Mouse (Mus musculus): ENCODE data around the gene Per3. TPM values are rescaled to one million over a fixed set of nuclear protein-coding genes. Genes with fewer than 3 reads are reported as not detected.
A peak's percentile ranks its signal among the peaks of the same experiment; 100 is the strongest.

Per3 gene
- polyA plus RNA-seq, 1 experiment from 2014 or later: 3.6 TPM

DNA sequence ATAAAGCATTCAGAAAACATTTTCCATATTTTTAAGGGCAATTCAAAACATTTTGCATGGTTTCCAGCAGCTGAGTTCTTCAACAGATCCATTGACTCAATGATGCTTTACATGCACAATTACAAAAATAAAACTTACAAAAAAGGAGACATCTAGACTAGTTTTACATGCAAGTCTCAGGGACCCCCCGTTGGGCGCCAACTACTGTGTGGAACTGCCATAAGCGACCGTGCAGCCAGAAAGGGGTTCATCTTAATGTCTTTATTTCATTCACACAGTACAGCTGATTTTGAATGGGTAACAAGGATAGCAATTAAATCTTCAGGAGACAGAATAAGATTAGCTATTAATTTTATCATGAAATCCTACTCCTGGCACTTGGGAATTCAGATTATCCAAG lies 15.1 kb upstream of the Per3 start:
- H3K36me3 ChIP-seq: peaks cover 22% of the 10 kb centered on the region
- H3K4me3 ChIP-seq (replicated peaks): no peak overlapping the region
- 82% methylated on average over 4 of the region's 4 CpGs for WGBS
- H3K4me2 ChIP-seq: no peak overlapping the region
- H3K4me1 ChIP-seq: peaks cover 24% of the 10 kb centered on the region
- no peak for ATAC-seq (ENCODE audit: low FRiP score)
- no peak overlapping the region for H3K27ac ChIP-seq (replicated peaks)
- H3K27me3 ChIP-seq (replicated peaks): no peaks in the 10 kb centered on the region
- no peak overlapping the region for H3K9ac ChIP-seq (replicated peaks)
- H3K9me3 ChIP-seq (replicated peaks): no peaks in the 10 kb centered on the region

DNA sequence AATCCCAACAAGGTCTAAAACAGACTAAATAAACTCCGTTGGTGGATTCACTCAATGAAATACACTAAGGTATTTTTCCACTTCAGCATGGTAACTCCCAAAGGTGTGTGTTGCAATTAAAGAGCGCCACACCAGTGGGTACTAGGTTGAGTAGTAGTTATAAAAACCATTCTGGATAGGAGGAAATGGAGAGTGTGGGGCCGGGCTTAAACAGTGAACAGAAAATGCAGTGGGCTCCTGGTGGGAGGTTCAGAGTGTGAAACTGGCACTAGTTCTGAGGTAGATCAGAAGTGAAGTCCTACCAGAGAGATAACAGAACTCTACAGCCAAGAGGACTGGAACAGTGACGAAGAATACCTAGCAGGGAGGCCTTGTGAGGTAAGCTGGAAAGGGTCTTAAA lies 14.2 kb upstream of the Per3 start:
- Histone ChIP-seq H3K4me3 (replicated peaks) (peak overlapping the region; percentile 78; the same call in 1 of the 2 replicates), H3K9me3 (replicated peaks) (no peaks in the 10 kb centered on the region), H3K4me1 (peaks cover 24% of the 10 kb centered on the region), H3K27ac (replicated peaks) (peak overlapping the region; percentile 86), H3K36me3 (peaks cover 29% of the 10 kb centered on the region), H3K4me2 (peak overlapping the region; percentile 63), H3K27me3 (replicated peaks) (no peaks in the 10 kb centered on the region), H3K9ac (replicated peaks) (no peak overlapping the region)
- WGBS: 70% methylated on average over 4 of the region's 4 CpGs
- ATAC-seq (ENCODE audit: low FRiP score): no peak

DNA sequence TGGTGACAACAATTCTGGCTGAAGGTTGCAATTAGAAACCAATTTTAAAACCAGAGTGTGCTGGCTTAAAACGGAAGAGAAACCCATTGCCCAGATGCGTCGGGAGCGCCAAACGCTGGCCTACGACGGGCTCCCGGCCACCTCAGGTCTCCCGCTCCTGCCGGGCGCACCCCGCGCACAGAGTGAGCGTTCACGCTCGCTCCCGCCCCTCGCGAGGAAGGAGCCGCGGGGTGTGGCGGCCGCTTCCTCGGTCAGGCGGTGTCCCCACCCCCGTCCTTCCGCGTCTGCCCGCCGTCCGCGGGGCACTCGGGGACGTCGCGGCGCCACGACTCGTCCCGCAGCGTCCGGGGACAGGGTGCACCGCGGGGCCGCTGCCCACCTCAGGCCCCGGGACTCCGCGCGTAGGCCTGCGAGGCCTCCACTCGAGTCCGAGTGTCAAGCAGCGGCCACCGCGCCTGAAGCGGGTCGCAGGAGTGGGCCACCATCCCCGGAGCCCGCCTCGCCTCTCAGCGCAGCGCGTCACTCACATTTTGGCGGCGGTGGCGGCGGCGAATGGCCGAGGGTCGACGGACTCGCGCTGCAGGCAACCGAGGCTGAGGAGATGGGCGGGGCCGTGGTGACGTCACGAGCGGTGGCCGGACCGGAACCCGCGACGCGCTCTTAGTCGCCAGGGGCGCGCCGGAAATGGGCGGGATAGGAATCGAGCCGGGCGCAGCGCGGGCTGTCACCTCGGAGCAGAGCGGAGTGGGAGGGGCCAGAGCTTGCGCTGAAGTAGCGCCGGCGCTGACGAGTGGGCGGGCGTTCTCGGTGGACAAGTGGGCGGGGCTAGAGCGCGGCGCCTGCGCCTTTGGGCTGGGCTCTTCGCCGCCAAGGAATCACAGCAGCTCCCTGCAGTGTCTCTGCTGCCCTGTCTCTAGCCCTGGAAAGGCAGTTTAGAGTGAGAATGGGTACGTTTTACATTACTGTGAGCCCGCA lies 13.2 kb upstream of the Per3 start, which contains the start of gene Vamp3:
Gene Vamp3, minus strand, starts transcription at position 617 of the 975 bp plus-strand sequence.
- Histone ChIP-seq H3K9me3 (replicated peaks) (no peaks in the 10 kb centered on the region), H3K27me3 (replicated peaks) (no peaks in the 10 kb centered on the region), H3K9ac (replicated peaks) (peak within 1 kb of the TSS; percentile 87), H3K4me3 (replicated peaks) (peak within 1 kb of the TSS; percentile 78), H3K27ac (replicated peaks) (peak within 1 kb of the TSS; percentile 96), H3K36me3 (peaks cover 29% of the 10 kb centered on the region), H3K4me1 (peaks cover 24% of the 10 kb centered on the region), H3K4me2 (peak within 1 kb of the TSS; percentile 63)
- under 1% methylated on average over 114 of the region's 114 CpGs for WGBS
- ATAC-seq (ENCODE audit: low FRiP score): peak; percentile 99

DNA sequence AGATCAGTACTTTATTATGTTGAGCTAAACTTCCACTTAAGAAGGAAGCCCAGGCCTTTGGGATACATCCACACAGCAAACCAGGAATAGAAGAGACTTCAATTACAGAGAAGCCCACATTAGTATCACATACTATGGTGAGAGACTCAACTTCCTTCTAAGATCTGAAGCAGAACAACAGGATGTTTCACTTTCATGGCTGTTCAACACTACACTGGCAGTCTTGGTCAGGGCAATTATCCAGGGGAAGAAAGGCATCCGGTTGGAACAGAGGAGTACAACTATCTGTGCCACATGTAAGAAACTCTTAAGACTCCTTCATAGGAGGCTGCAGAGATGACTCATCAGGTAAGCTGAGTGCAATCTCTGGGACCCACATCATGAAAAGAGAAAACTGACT lies 6.7 kb upstream of the Per3 start:
- ATAC-seq (ENCODE audit: low FRiP score): no peak
- no peaks in the 10 kb centered on the region for H3K27me3 ChIP-seq (replicated peaks)
- no peak overlapping the region for H3K4me2 ChIP-seq
- H3K4me3 ChIP-seq (replicated peaks): no peak overlapping the region
- peaks cover 5% of the 10 kb centered on the region for H3K4me1 ChIP-seq
- peaks cover 79% of the 10 kb centered on the region for H3K36me3 ChIP-seq
- no peak overlapping the region for H3K27ac ChIP-seq (replicated peaks)
- H3K9me3 ChIP-seq (replicated peaks): no peaks in the 10 kb centered on the region
- H3K9ac ChIP-seq (replicated peaks): no peak overlapping the region
- 80% methylated on average over 1 of the region's 1 CpGs for WGBS

DNA sequence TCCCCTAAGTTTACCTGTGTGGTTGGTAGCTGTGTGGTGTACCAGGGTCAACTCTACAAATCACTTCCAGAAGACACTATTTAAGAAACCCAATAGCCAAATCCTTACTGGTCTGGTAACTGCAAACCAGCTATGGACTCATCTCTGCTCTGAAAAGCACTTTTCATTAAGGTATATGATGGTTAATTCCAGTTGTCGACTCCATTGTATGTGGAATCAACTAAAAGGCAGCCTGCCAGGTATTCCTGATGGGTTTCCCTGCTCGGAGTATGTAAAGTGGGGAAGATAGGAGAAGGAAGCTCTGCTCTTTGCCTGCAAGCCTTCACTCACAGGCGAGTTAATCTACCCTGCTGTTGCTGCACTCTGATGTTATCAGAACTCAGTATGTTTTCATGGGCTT lies 2.1 kb upstream of the Per3 start:
- peaks cover 11% of the 10 kb centered on the region; the same call in 1 of the 2 replicates for H3K27me3 ChIP-seq (replicated peaks)
- no peak overlapping the region for H3K4me2 ChIP-seq
- peaks cover 17% of the 10 kb centered on the region for H3K4me1 ChIP-seq
- H3K9ac ChIP-seq (replicated peaks): no peak overlapping the region
- no peak overlapping the region for H3K4me3 ChIP-seq (replicated peaks)
- WGBS: 87% methylated on average over 3 of the region's 3 CpGs
- H3K9me3 ChIP-seq (replicated peaks): no peaks in the 10 kb centered on the region
- peaks cover 48% of the 10 kb centered on the region for H3K36me3 ChIP-seq
- H3K27ac ChIP-seq (replicated peaks): no peak overlapping the region
- ATAC-seq (ENCODE audit: low FRiP score): no peak

DNA sequence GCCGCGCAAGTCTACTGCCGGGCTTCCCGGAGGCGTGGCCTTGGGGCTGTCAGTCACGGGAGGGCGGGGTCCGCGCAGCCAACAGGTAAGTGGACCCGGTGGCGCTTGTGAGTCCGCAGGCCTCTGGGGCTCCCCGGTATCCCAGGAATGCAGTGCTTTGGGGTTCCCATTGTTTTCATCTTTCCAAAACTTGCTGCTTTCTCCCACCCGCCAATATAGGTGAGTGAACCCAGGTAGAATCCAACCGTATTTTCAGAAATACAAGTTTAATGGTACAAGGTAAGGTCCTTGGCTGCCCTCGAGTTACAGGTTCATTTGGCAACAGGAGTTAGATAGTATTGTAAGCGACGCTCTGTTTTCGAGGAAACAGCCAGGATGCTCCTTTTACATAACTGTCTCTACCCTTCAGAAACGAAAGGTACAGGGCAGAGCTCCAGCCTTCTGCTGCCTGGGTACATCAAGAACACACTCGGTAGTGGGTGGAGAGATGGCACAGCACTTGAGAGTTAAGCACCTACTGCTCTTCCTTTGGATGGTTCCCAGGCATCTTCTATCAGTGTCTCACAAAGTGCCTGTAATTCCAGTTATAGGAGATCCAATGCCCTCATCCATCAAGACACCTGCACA lies 592 bp upstream of the Per3 start:
- H3K36me3 ChIP-seq: peaks cover 36% of the 10 kb centered on the region
- no peak overlapping the region; the same call in 1 of the 2 replicates for H3K27ac ChIP-seq (replicated peaks)
- H3K4me3 ChIP-seq (replicated peaks): peak overlapping the region; percentile 63
- peak overlapping the region; percentile 15 for H3K9ac ChIP-seq (replicated peaks)
- no peaks in the 10 kb centered on the region for H3K9me3 ChIP-seq (replicated peaks)
- WGBS: 5% methylated on average over 21 of the region's 21 CpGs
- ATAC-seq (ENCODE audit: low FRiP score): peak; percentile 2; the same call in 1 of the 2 replicates
- H3K4me2 ChIP-seq: peak overlapping the region; percentile 96
- H3K27me3 ChIP-seq (replicated peaks): peaks cover 11% of the 10 kb centered on the region; the same call in 1 of the 2 replicates
- peaks cover 17% of the 10 kb centered on the region for H3K4me1 ChIP-seq

DNA sequence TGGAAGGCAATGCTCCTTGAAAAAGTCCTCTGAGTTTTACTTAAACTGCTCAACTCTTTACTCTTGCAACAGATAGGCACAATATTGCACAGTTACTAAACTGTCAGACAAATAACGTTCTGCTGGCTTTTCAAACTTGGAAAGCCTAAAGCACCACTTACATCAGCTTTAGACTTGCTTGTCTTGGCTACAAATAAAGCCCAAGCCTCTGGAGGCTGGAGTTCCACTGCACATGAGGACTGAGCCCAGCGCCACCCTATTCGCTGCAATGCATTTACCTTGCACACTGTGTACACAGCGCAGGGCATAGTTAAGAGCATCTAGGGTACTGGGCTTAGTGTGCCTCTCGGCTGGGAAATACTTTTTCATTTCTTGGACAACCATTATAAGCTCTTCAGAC lies 1.2 kb downstream of the Per3 start:
- 19% methylated on average over 5 of the region's 5 CpGs for WGBS
- H3K9me3 ChIP-seq (replicated peaks): no peaks in the 10 kb centered on the region
- H3K4me2 ChIP-seq: peak overlapping the region; percentile 96
- peaks cover 11% of the 10 kb centered on the region; the same call in 1 of the 2 replicates for H3K27me3 ChIP-seq (replicated peaks)
- H3K36me3 ChIP-seq: peaks cover 18% of the 10 kb centered on the region
- peaks cover 17% of the 10 kb centered on the region for H3K4me1 ChIP-seq
- H3K27ac ChIP-seq (replicated peaks): no peak overlapping the region
- H3K4me3 ChIP-seq (replicated peaks): peak overlapping the region; percentile 63
- no peak overlapping the region for H3K9ac ChIP-seq (replicated peaks)
- no peak for ATAC-seq (ENCODE audit: low FRiP score)

DNA sequence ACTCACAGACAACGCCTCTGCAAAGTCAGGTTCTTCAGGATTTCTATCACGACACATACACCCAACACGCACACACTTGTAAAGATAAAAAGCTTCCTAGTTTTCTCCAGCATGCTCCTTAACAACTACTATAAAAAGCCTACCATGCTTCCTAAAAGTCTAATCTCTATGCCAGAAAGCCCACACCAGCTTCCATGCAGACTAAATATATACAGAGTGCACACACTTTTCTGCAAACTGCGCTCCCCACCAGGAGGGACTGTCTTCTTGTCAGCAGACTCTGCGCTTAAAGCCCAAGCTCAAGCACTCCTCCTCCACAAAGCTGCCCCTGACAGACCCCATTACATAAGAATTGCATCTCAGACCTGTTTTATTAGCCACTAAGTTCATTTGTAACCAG lies 3.0 kb downstream of the Per3 start:
- ATAC-seq (ENCODE audit: low FRiP score): no peak
- Histone ChIP-seq H3K4me2 (no peak overlapping the region), H3K9ac (replicated peaks) (no peak overlapping the region), H3K4me1 (peaks cover 17% of the 10 kb centered on the region), H3K27ac (replicated peaks) (no peak overlapping the region), H3K9me3 (replicated peaks) (no peaks in the 10 kb centered on the region), H3K36me3 (peaks cover 2% of the 10 kb centered on the region), H3K27me3 (replicated peaks) (peaks cover 11% of the 10 kb centered on the region; the same call in 1 of the 2 replicates), H3K4me3 (replicated peaks) (no peak overlapping the region)
- 72% methylated on average over 5 of the region's 5 CpGs for WGBS

DNA sequence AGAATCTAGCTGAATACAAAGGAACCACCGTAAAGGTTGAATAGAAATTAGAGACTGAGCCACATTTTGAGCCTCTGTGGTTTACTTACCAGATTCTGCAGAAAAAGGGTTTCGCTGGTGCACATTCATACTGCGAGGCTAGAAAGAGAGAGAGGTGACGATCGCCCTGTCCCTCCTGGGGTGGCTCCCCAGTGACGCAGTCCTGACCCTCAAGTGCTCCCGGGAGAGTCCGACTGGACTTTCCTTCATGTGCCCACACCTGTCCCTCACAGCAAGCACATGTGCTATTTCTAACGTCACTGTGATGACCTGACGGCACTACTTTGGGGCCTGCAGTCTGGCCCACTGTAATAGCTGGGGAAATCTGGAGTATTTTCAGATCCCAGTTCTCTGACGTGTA lies 6.7 kb downstream of the Per3 start:
- Histone ChIP-seq H3K36me3 (0 out of 2 replicates have a peak, but pooled peaks cover 4% of the 10 kb centered on the region), H3K4me1 (no peaks in the 10 kb centered on the region), H3K4me3 (replicated peaks) (no peak overlapping the region), H3K4me2 (no peak overlapping the region), H3K9ac (replicated peaks) (no peak overlapping the region), H3K27ac (replicated peaks) (no peak overlapping the region), H3K27me3 (replicated peaks) (0 out of 2 replicates have a peak, but pooled peaks cover 4% of the 10 kb centered on the region), H3K9me3 (replicated peaks) (no peaks in the 10 kb centered on the region)
- 93% methylated on average over 11 of the region's 11 CpGs for WGBS
- ATAC-seq (ENCODE audit: low FRiP score): no peak

DNA sequence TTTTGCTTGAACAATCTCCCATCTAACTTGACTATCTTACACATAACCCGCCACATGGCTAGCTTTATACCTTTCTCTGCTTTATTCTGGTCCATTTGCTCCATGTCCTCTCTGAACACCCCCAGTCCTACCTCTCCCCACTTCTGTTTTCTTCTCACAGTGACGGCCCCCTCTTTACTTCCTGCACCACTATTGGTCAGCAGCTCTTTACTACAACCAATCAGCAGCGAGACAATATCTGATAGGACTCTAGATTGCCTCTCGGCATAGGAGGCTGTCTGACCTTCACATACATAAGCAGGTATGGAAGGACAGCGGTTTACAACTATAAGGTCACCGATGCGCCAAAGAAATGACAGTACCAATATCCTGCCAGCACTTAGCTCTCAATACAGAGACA lies 7.9 kb downstream of the Per3 start:
- Histone ChIP-seq H3K36me3 (0 out of 2 replicates have a peak, but pooled peaks cover 4% of the 10 kb centered on the region), H3K27ac (replicated peaks) (no peak overlapping the region), H3K4me2 (no peak overlapping the region), H3K27me3 (replicated peaks) (no peaks in the 10 kb centered on the region), H3K4me3 (replicated peaks) (no peak overlapping the region), H3K9ac (replicated peaks) (no peak overlapping the region), H3K4me1 (no peaks in the 10 kb centered on the region), H3K9me3 (replicated peaks) (no peaks in the 10 kb centered on the region)
- 93% methylated on average over 7 of the region's 7 CpGs for WGBS
- no peak for ATAC-seq (ENCODE audit: low FRiP score)

DNA sequence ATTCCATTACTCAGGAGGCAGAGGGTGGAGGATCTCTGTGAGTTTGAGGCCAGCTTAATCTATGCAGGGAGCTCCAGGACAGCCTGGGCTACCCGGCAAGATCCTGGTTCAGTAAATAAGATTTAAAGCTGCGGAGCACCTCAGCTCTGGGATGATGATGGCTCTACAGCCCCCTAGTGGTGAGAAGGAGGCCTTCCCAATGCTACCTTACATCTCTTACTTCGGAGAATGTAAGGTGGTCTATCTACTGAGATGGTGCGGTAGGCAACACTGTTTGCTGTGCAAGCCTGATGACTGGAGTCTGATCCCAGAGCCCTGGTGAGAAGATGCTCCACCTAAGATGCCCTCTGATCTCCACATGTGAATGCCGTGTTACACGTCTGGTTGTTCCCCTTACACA lies 17.5 kb downstream of the Per3 start:
- Histone ChIP-seq H3K4me3 (replicated peaks) (no peak overlapping the region), H3K4me2 (no peak overlapping the region), H3K9me3 (replicated peaks) (no peaks in the 10 kb centered on the region), H3K27ac (replicated peaks) (no peak overlapping the region), H3K27me3 (replicated peaks) (no peaks in the 10 kb centered on the region), H3K9ac (replicated peaks) (no peak overlapping the region), H3K36me3 (peaks cover 14% of the 10 kb centered on the region), H3K4me1 (no peaks in the 10 kb centered on the region)
- 49% methylated on average over 6 of the region's 6 CpGs for WGBS
- ATAC-seq (ENCODE audit: low FRiP score): no peak

Measured in neural tube, embryonic 15.5 days (tissue).